11 mouse cellular contexts compared by ENCODE assay signal in the genomic region with DNA sequence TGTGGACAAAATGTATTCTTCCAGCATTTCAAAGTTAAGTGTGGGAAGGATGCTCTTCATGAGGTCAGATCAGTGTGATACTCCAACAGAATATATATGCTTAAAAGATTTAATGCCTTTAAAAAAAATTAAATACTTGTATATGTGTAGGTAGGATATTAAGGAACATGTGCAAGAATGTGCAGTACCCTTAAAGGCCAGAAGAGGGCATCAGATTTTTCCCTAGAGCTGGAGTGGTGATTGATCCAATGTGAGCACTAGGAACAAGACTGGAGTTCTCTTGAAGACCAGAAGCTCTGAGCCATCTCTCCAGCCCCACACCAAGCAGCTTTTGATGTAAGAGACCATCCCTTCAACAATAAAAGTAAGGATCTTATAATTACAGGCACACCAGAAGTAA.
A peak's percentile ranks its signal among the peaks of the same experiment; 100 is the strongest.
DNase-seq lines count a peak whose midpoint lies in the region; ATAC-seq and TF ChIP-seq lines count a peak whose summit lies in the region.
"Had no signal": no experiment of that assay in that cellular context is flagged by ENCODE, and none has a peak within 500 bp of the region (broad histone marks: within the 10 kb centered on the region; RNA-seq: fewer than 3 reads in every experiment).

No protein-coding gene starts in this region.

- H3K9ac ChIP-seq in kidney, embryonic 14.5 days (ENCODE audit: low read depth, low read length) = no peak overlapping the region
- H3K9ac ChIP-seq in embryonic facial prominence, embryonic 11.5 days (replicated peaks; ENCODE audit: low read length) = no peak overlapping the region

- H3K36me3 ChIP-seq in kidney, embryonic 14.5 days (ENCODE audit: control insufficient read depth, insufficient read depth, low read length) = no peaks in the 10 kb centered on the region
- H3K36me3 ChIP-seq in G1E (replicated peaks) = no peaks in the 10 kb centered on the region
- H3K36me3 ChIP-seq in embryonic facial prominence, embryonic 11.5 days (replicated peaks; ENCODE audit: control insufficient read depth, insufficient read depth, low read depth, low read length) = no peaks in the 10 kb centered on the region
- H3K36me3 ChIP-seq: limb, embryonic 10.5 days had no signal

- H3K27me3 ChIP-seq in kidney, embryonic 14.5 days (ENCODE audit: control insufficient read depth, insufficient read depth, low read length) = no peaks in the 10 kb centered on the region
- no peaks in the 10 kb centered on the region for H3K27me3 ChIP-seq in G1E (ENCODE audit: insufficient read depth, low read length)
- H3K27me3 ChIP-seq in embryonic facial prominence, embryonic 11.5 days (ENCODE audit: control insufficient read depth, insufficient read depth, low read length) = no peaks in the 10 kb centered on the region

- no peaks in the 10 kb centered on the region for H3K9me3 ChIP-seq in kidney, embryonic 14.5 days (ENCODE audit: control insufficient read depth, low read length)
- no peaks in the 10 kb centered on the region for H3K9me3 ChIP-seq in G1E (replicated peaks)
- H3K9me3 ChIP-seq in embryonic facial prominence, embryonic 11.5 days (replicated peaks; ENCODE audit: control insufficient read depth, low read length) = no peaks in the 10 kb centered on the region
- H3K9me3 ChIP-seq: limb, embryonic 10.5 days had no signal

- H3K4me1 ChIP-seq in kidney, embryonic 14.5 days (ENCODE audit: control insufficient read depth, insufficient read depth, low read length) = no peaks in the 10 kb centered on the region
- H3K4me1 ChIP-seq in G1E (ENCODE audit: insufficient read depth, low read depth, low read length) = no peaks in the 10 kb centered on the region
- H3K4me1 ChIP-seq in embryonic facial prominence, embryonic 11.5 days (ENCODE audit: control insufficient read depth, insufficient read depth, low read length) = no peaks in the 10 kb centered on the region
- H3K4me1 ChIP-seq: limb, embryonic 10.5 days had no signal

- no peak overlapping the region for H3K27ac ChIP-seq in kidney, embryonic 14.5 days (ENCODE audit: low read depth, low read length)
- no peak overlapping the region for H3K27ac ChIP-seq in embryonic facial prominence, embryonic 11.5 days (replicated peaks; ENCODE audit: low read depth, low read length)
- H3K27ac ChIP-seq: limb, embryonic 10.5 days had no signal

- DNase-seq in adrenal gland, adult 2 months = peak; percentile 8
- DNase-seq in adrenal gland, postnatal 4 days (ENCODE audit: low spot score in 2 of 2) = no peak
- DNase-seq in kidney, adult 9 months = peak; percentile 54
- no peak for DNase-seq in G1E (ENCODE audit: low spot score)
- peak; percentile 42 for DNase-seq in embryonic facial prominence, embryonic 11.5 days (ENCODE audit: low spot score)
- no peak for DNase-seq in spleen, adult 12 weeks (ENCODE audit: low spot score)
- DNase-seq in neural tube, embryonic 10.5 days (ENCODE audit: extremely low spot score, low spot score) = no peak
- DNase-seq: right cerebral cortex, postnatal 14 days had no signal

- H3K4me3 ChIP-seq in kidney, embryonic 14.5 days (ENCODE audit: low read length) = no peak overlapping the region
- no peak overlapping the region for H3K4me3 ChIP-seq in G1E (ENCODE audit: low read depth, low read length)
- H3K4me3 ChIP-seq in embryonic facial prominence, embryonic 11.5 days (ENCODE audit: low read depth, low read length) = no peak overlapping the region
- H3K4me3 ChIP-seq: limb, embryonic 10.5 days had no signal

- H3K4me2 ChIP-seq in kidney, embryonic 14.5 days (replicated peaks; ENCODE audit: low read depth, low read length) = no peak overlapping the region
- H3K4me2 ChIP-seq in embryonic facial prominence, embryonic 11.5 days (ENCODE audit: low read depth, low read length) = no peak overlapping the region

- 0 out of 2 replicates have a peak, but pooled peaks have one; percentile 6 for TF ChIP-seq CTCF in G1E (IDR thresholded peaks at IDR 0.05; ENCODE audit: low read depth, low read length)

- ATAC-seq in kidney, embryonic 14.5 days (ENCODE audit: low FRiP score, low TSS enrichment) = no peak
- ATAC-seq in G1E (ENCODE audit: extremely low read depth, insufficient number of reproducible peaks, low FRiP score, poor library complexity, severe bottlenecking) = peak; percentile 28; the same call in 1 of the 2 replicates
- no peak for ATAC-seq in embryonic facial prominence, embryonic 11.5 days (replicated peaks; ENCODE audit: insufficient number of reproducible peaks, low FRiP score, low TSS enrichment, low read depth)
- ATAC-seq: hindbrain, embryonic 16.5 days had no signal

Comparison
In these comparisons a context has a peak if more than half of its experiments do, and no peak if none do; other contexts are left out.
1. DNase-seq: peak in adrenal gland, adult 2 months (single experiment), kidney, adult 9 months (single experiment) and embryonic facial prominence, embryonic 11.5 days (single experiment); none in adrenal gland, postnatal 4 days (0 of 2), G1E (single experiment), spleen, adult 12 weeks (single experiment) and neural tube, embryonic 10.5 days (single experiment).